Mouse (Mus musculus): ENCODE results near the gene Dync1i2. TPM values are rescaled to one million over a fixed set of nuclear protein-coding genes. Genes with fewer than 3 reads are reported as not detected.
A peak's percentile ranks its signal among the peaks of the same experiment; 100 is the strongest.

Dync1i2 gene
- total and polyA plus RNA-seq, 3 experiments, result 19.9 to 58.7 (median 56.2) TPM

DNA sequence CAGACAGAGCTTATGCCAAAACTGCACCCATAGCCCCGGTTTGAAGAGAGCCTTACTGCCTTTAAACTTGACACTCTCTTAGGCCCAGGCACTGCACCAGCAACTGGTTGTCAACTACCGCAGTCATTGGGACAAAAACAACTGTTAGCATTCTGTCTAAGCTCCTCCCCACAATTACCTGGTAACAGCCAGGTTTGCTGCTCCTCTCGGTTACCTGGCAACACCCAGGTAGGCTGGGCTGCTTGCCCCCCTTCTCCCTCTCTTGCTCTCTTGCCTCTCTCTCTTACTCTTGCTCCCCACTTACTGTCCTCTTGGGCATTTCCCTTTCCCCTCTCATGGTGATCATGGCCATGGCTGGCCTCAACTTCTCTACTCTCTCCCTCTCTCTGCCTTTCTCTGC is 12.6 kb upstream of the Dync1i2 start:
- TF ChIP-seq EP300 (IDR thresholded peaks at IDR 0.05; ENCODE audit: insufficient read depth, low read depth, low read length) (no peak), CTCF (IDR thresholded peaks at IDR 0.05) (no peak), POLR2A (IDR thresholded peaks at IDR 0.05; ENCODE audit: insufficient read depth, low read depth, low read length) (no peak)
- H3K36me3 ChIP-seq (ENCODE audit: control insufficient read depth, insufficient read depth, low read length), result no peaks in the 10 kb centered on the region
- H3K79me2 ChIP-seq (replicated peaks; ENCODE audit: control insufficient read depth, insufficient read depth, low read length), result no peaks in the 10 kb centered on the region
- no peaks in the 10 kb centered on the region; the same call in 1 of the 2 replicates for H3K4me1 ChIP-seq (ENCODE audit: control insufficient read depth, insufficient read depth, low read length)
- intact Hi-C loops (cut with DNase I), result no loop called here
- no peaks in the 10 kb centered on the region for H3K27me3 ChIP-seq (ENCODE audit: control insufficient read depth, insufficient read depth, low read length)
- H3K4me3 ChIP-seq, result no peak overlapping the region
- no peak overlapping the region for H3K27ac ChIP-seq
- WGBS, result 75% methylated on average over 3 of the region's 3 CpGs
- no peak overlapping the region for H3K9ac ChIP-seq (ENCODE audit: low read depth, low read length)
- no peak for DNase-seq

DNA sequence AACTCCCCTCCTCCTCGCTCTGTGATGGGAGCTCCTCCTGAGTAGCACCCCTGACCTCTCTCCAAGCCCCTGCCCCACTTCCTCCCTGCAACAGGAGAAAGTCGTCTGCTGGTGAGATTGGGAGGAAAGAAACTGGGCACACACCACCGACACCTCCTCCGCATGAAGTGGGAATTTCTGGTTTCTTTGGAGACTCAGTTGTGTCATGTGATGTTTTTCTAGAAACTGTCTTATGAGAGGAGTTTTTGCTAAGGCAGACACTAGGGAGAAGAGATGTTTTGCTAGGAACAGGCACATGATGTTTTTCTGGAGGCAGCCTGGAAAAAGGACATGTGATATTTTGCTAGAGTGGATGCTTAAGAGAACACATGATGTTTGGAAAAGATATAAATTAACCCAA is 11.0 kb upstream of the Dync1i2 start:
- 33% methylated on average over 4 of the region's 4 CpGs for WGBS
- H3K27me3 ChIP-seq (ENCODE audit: control insufficient read depth, insufficient read depth, low read length), result no peaks in the 10 kb centered on the region
- no peak overlapping the region for H3K9ac ChIP-seq (ENCODE audit: low read depth, low read length)
- H3K27ac ChIP-seq, result no peak overlapping the region
- no peaks in the 10 kb centered on the region for H3K36me3 ChIP-seq (ENCODE audit: control insufficient read depth, insufficient read depth, low read length)
- no peaks in the 10 kb centered on the region; the same call in 1 of the 2 replicates for H3K4me1 ChIP-seq (ENCODE audit: control insufficient read depth, insufficient read depth, low read length)
- no peak overlapping the region for H3K4me3 ChIP-seq
- H3K79me2 ChIP-seq (replicated peaks; ENCODE audit: control insufficient read depth, insufficient read depth, low read length), result no peaks in the 10 kb centered on the region
- TF ChIP-seq CTCF (IDR thresholded peaks at IDR 0.05) (no peak), POLR2A (IDR thresholded peaks at IDR 0.05; ENCODE audit: insufficient read depth, low read depth, low read length) (no peak), EP300 (IDR thresholded peaks at IDR 0.05; ENCODE audit: insufficient read depth, low read depth, low read length) (no peak)
- no peak for DNase-seq
- intact Hi-C loops (cut with DNase I), result no loop called here

DNA sequence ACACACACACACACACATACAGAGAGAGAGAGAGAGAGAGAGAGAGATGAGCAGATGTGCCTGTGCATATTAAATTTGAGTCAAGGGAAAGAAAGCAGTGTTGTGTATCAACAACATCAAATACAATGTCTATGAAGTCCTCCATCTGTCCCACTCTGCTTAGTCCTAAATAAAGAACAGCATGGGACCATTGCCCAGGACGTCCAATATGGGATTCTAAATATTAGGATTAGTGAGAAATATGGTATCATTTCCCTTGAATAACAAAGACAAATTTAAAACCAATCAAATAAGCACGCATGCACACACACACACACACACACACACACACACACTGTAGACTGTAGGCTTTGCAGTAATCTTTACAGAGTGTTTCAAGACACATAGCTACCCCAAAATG is 9.6 kb upstream of the Dync1i2 start:
- no peak overlapping the region for H3K4me3 ChIP-seq
- H3K79me2 ChIP-seq (replicated peaks; ENCODE audit: control insufficient read depth, insufficient read depth, low read length), result no peaks in the 10 kb centered on the region
- no peaks in the 10 kb centered on the region; the same call in 1 of the 2 replicates for H3K4me1 ChIP-seq (ENCODE audit: control insufficient read depth, insufficient read depth, low read length)
- intact Hi-C loops (cut with DNase I), result no loop called here
- H3K9ac ChIP-seq (ENCODE audit: low read depth, low read length), result no peak overlapping the region
- no peaks in the 10 kb centered on the region for H3K27me3 ChIP-seq (ENCODE audit: control insufficient read depth, insufficient read depth, low read length)
- TF ChIP-seq EP300 (IDR thresholded peaks at IDR 0.05; ENCODE audit: insufficient read depth, low read depth, low read length) (no peak), POLR2A (IDR thresholded peaks at IDR 0.05; ENCODE audit: insufficient read depth, low read depth, low read length) (no peak), CTCF (IDR thresholded peaks at IDR 0.05) (no peak)
- WGBS, result 86% methylated on average over 2 of the region's 2 CpGs
- DNase-seq, result no peak
- no peaks in the 10 kb centered on the region for H3K36me3 ChIP-seq (ENCODE audit: control insufficient read depth, insufficient read depth, low read length)
- H3K27ac ChIP-seq, result no peak overlapping the region

DNA sequence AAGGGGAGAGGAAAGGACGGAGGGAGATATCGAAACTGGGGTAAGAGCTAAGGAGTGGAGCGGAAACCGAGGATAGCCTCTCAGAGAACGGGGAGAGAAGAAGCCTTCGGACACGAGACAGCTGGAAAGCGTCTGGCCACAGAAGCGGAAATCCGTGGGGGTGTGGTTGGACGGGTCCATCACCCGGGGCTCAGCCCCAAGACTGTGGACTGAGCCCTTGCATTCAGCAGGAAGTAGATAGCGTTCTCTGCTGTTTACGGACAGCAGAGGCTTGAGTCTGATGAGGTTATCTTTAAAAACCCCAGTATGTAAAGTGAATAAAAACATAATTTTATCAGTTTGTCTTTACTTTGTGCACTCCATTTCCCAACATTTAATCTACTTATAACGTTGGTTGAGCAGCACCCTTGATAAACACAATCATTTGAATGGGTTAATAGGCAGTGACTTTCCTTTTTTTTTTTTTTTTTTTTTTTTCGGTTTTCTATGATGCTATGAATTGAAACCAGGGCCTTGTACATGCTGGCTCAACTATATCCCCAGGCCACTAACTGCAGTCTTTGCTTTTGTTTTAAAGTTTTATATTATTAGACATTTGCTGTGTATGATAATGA is 7.6 kb upstream of the Dync1i2 start:
- peak; percentile 46 for TF ChIP-seq POLR2A (IDR thresholded peaks at IDR 0.05; ENCODE audit: insufficient read depth, low read depth, low read length)
- no peak for TF ChIP-seq CTCF (IDR thresholded peaks at IDR 0.05)
- Histone ChIP-seq H3K27ac (no peak overlapping the region), H3K4me3 (no peak overlapping the region)

DNA sequence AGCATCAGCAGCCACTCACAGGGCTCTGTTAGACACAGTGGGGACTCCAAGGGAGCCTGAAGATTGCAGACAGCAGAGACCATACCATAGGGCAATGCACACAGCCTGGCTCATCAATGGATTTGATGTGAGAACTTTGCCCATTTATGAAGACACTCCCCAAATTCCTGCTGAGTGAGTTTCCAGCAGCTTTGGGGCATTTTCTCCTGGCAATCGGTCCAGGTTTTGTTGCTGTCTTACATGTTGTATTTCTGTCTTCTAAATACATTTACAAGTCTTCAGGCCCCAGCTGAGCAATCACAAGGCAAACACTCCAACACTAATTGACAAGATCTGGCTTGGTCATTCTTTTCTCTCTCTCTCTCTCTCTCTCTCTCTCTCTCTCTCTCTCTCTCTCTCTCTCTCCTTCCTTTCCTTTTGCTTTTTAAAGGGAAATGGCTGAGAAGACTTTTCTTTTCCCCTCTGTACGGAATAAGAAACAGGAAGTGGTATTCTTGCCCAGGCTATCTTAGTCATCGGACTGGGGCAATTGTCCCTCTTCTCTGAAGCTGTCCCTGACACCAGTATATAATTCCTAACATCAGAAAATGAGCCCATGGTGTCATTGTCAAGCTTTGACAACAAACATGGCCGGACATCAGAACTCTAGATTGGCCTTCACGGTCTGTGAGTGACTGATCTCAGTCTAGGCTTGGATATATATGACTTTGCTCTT is 2.3 kb upstream of the Dync1i2 start:
- intact Hi-C loops (cut with DNase I), result no loop called here
- WGBS, result 63% methylated on average over 5 of the region's 5 CpGs
- H3K36me3 ChIP-seq (ENCODE audit: control insufficient read depth, insufficient read depth, low read length), result peaks cover 3% of the 10 kb centered on the region
- H3K4me1 ChIP-seq (ENCODE audit: control insufficient read depth, insufficient read depth, low read length), result peaks cover 2% of the 10 kb centered on the region
- H3K9ac ChIP-seq (ENCODE audit: low read depth, low read length), result no peak overlapping the region
- DNase-seq, result no peak
- peaks cover 3% of the 10 kb centered on the region for H3K79me2 ChIP-seq (replicated peaks; ENCODE audit: control insufficient read depth, insufficient read depth, low read length)
- no peak for TF ChIP-seq CTCF (IDR thresholded peaks at IDR 0.05)
- TF ChIP-seq EP300 (IDR thresholded peaks at IDR 0.05; ENCODE audit: insufficient read depth, low read depth, low read length), result no peak
- TF ChIP-seq POLR2A (IDR thresholded peaks at IDR 0.05; ENCODE audit: insufficient read depth, low read depth, low read length), result no peak
- no peaks in the 10 kb centered on the region; the same call in 1 of the 2 replicates for H3K27me3 ChIP-seq (ENCODE audit: control insufficient read depth, insufficient read depth, low read length)
- H3K27ac ChIP-seq, result no peak overlapping the region
- no peak overlapping the region for H3K4me3 ChIP-seq

More for the DNA sequence above, 7.6 kb upstream of the Dync1i2 start:
- DNase-seq, result peak; percentile 57 to 62
- Histone ChIP-seq H3K79me2 (replicated peaks; ENCODE audit: control insufficient read depth, insufficient read depth, low read length) (no peaks in the 10 kb centered on the region), H3K36me3 (ENCODE audit: control insufficient read depth, insufficient read depth, low read length) (no peaks in the 10 kb centered on the region), H3K27me3 (ENCODE audit: control insufficient read depth, insufficient read depth, low read length) (no peaks in the 10 kb centered on the region), H3K4me1 (ENCODE audit: control insufficient read depth, insufficient read depth, low read length) (no peaks in the 10 kb centered on the region), H3K9ac (ENCODE audit: low read depth, low read length) (no peak overlapping the region)
- intact Hi-C loops (cut with DNase I), result no loop called here
- 36% methylated on average over 16 of the region's 16 CpGs for WGBS

DNA sequence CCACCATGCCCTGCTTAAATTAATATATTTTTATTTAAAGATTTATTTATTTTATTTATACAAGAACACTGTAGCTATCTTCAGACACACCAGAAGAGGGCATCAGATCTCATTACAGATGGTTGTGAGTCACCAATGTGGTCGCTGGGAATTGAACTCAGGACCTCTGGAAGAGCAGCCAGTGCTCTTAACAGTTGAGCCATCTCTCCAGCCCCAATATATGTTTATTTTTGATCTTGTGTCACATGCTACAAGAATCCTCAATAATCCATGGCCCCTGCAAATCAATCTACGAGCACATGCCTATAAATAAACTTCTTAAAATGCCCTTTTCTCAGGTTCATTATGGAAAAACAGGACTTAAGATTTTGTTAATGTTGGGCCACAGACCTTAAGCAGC is 410 bp upstream of the Dync1i2 start:
- TF ChIP-seq POLR2A (IDR thresholded peaks at IDR 0.05; ENCODE audit: insufficient read depth, low read depth, low read length) (no peak), EP300 (IDR thresholded peaks at IDR 0.05; ENCODE audit: insufficient read depth, low read depth, low read length) (no peak), CTCF (IDR thresholded peaks at IDR 0.05) (no peak)
- 76% methylated on average over 2 of the region's 2 CpGs for WGBS
- H3K9ac ChIP-seq (ENCODE audit: low read depth, low read length), result no peak overlapping the region
- DNase-seq, result no peak
- H3K27ac ChIP-seq, result peak overlapping the region; percentile 95
- no peaks in the 10 kb centered on the region; the same call in 1 of the 2 replicates for H3K27me3 ChIP-seq (ENCODE audit: control insufficient read depth, insufficient read depth, low read length)
- peaks cover 9% of the 10 kb centered on the region for H3K36me3 ChIP-seq (ENCODE audit: control insufficient read depth, insufficient read depth, low read length)
- peaks cover 2% of the 10 kb centered on the region for H3K4me1 ChIP-seq (ENCODE audit: control insufficient read depth, insufficient read depth, low read length)
- H3K79me2 ChIP-seq (replicated peaks; ENCODE audit: control insufficient read depth, insufficient read depth, low read length), result peaks cover 3% of the 10 kb centered on the region
- no peak overlapping the region for H3K4me3 ChIP-seq
- intact Hi-C loops (cut with DNase I), result loop anchor here (5.0 to 10.0 kb wide), 2 partner anchors 156 to 549 kb away; partner anchors contain the start of genes Dcaf17, Gm26558, Gorasp2 and Mettl8
